Mouse (Mus musculus): ENCODE measurements around the gene Zcchc8.

GRCm38 (mm10) chr5:123748339-123749064, 27.6 kb upstream of the Zcchc8 start:
- TF ChIP-seq CTCF (conservative IDR thresholded peaks at IDR 0.05; ENCODE audit: insufficient read depth, insufficient read length, low read depth, low read length) (no peak), POLR2A (IDR thresholded peaks at IDR 0.05; ENCODE audit: low read depth, low read length) (no peak)
